Mouse (Mus musculus) ovary, postnatal 14 days (tissue): Measurements from ENCODE around the gene Hyal3.
"Not testable (repeated sequence)": the region's sequence is repeated elsewhere in the genome, so short reads cannot be mapped to it uniquely, and the experiment has no call there.

Source experiments
- DNase-seq: peaks from one replicate; pipeline ENCODE4 v3.0.0; 2022; ENCODE audit warnings: low spot score

Gene Hyal3

DNA sequence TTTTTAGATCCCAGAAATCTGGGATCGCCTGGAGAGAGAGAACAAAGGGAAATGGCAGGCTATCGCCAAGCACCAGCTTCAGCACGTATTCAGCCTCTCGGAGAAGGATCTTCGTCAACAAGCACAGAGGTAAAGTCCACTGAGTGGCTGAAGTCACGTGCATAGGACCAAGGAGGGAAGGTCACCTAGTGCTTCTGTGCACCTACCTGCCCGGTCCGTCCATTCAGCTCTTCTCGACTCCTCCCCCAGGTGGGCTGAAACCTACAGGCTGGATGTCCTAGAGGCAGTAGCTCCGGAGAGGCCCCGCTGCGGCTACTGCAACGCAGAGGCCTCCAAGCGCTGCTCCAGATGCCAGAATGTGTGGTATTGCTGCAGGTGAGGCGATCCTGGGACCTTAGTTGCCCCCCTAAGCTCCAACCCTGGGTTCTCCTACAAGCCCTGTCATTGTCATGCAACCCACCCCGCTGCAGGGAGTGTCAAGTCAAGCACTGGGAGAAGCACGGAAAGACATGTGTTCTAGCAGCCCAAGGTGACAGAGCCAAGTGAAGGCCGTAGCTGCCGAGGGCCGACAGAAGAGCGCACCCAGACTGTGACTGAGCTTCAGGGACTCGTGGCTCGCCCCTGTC is 30.0 kb upstream of the Hyal3 start:
- no peak for DNase-seq

DNA sequence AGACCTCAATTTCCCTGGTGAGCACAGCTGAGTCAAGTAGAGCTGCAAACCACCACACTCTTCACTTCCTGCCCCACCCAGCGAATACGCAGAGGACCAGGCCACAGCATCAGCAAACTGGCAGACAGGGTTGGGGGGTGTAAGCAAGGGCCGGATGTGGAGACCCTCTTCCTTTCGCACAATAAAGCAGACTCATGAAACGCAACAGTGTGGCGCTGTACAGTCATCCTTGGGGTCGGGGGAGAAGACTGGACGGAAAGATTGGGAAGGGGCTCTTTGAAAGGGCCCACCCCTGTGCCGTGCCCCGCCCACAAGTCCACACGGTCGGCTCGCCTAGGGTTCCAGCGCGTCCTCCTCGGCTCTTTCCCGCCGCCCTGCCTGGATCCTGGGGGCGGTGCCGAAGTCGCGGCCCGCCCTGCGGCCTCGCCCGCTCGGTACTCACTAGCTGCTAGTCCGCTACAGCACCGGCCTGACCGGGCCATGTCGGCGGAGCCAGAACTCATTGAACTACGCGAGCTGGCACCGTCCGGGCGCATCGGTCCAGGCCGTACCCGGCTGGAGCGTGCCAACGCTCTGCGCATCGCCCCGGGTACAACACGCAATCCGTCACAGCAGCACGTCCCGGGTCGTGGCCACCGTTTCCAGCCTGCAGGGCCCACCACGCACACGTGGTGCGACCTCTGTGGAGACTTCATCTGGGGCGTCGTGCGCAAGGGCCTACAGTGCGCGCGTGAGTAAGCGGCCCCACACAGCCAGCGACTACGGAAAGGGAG is 29.3 kb upstream of the Hyal3 start, which contains the start of gene Rassf1:
TSS of gene Rassf1 (plus strand) at position 439 of the 773 bp plus-strand sequence.
- peak; percentile 52 for DNase-seq

DNA sequence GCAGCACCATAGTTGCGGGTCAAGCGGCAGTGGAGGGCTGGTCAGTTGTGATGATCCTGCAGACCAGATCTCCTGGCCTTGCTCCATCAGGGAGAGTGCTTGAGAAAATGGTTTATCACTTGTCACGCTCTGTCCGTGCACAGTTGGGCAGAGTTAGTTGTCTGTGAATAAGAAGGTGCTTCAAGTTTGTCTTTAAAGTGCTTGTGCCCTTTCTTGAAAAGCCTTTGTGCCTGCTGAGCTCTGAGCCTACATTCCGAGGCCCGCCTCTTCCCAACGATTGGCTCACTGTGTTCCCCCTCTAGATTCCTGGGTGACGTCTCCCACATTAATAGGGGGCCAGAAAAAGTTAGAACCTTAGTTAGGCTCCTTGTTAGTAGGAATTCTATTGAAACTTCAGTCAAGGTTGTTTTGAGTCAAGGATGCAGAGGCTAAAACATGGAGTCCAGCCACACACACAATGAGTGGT is 28.7 kb upstream of the Hyal3 start:
- no peak for DNase-seq

DNA sequence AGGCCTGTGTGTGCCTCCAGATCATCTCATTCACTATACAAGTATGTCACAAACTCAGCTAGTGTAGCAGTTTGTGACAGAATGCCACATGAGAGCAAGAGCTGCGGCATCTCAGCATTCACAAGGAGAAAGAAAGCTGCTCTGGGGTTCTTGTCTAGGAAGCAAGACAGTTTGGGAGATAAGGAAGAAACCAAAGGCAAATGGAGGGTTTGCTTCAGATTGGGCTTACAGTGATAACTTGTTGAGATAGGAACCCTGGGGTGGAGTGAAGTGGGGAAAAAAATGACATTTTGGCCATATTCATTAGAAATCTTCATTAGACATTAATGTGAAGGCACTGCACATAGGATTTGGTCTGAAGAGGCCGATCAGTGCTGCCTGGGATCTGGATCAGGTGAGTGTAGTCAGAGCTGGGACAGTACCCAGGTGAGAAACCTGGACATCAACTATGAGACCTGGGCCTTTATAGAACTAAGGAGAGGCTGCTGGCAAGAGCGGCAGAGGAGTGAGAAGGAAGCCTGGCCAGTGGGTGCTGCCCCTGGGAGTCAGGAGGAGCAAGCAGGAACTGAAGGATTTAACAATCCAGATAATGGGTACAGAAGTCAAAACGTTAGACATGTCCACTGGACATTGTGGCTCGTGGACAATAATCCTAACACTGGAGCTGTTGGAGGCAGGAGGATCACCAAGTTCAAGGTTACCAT is 27.8 kb upstream of the Hyal3 start:
- no peak for DNase-seq

DNA sequence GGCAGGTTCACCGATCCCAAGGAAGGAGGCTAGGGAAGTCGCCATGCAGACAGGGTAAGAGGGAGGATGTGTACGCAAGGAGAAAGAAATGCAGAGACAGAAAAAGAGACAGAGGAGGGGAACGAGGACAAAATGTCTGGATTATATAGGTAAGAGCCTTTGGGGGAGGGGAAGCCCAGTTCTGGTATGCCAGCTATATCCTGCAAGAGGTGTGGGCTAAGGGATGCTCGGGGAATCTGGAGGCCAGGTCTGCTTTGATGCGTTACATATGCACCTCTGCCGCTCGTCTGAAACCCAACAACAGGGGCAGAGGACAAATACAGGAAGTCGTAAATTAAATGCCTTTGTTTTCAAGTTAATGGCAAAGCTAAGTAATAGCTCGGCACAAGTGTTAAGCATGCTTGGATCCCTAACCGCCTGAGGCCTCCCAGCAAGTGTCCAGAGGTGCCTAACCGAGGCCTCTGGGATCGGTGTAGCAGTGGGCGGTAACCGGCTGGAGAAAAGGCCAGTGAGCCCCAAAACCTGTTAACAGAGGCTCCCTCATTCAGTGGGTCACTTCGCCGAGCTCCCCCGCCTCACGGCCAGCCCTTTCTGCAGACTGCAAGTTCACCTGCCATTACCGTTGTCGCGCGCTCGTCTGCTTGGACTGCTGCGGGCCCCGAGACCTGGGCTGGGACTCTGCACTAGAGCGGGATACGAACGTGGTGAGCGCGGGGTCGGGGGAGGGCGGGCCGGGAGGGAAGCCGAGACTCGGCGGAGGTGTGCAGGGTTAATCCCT is 26.9 kb upstream of the Hyal3 start:
- no peak for DNase-seq

DNA sequence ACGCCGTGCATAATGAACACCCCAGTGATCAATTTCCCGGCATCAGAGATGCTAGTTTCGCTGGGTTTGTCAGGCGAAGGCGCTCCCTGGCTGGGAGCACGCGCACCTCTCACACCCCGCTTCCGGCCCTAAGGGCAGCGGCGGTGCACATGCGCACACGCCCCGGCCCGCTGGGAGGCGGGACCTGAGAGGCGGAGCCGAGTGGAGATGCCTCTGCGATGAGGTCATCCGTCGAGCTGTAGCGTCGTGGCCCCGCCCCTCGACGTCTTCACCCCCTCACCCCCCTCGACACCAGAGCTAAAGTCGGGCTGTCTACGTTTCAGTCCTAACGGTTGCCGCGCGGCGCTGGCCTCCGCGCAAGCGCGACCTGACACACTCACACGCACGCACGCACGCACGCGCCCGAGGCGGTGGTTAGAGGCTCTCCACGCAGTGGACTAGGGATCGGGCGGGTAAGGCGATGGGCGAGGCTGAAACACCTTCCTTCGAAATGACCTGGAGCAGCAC is 26.2 kb upstream of the Hyal3 start:
- DNase-seq = peak; percentile 81

DNA sequence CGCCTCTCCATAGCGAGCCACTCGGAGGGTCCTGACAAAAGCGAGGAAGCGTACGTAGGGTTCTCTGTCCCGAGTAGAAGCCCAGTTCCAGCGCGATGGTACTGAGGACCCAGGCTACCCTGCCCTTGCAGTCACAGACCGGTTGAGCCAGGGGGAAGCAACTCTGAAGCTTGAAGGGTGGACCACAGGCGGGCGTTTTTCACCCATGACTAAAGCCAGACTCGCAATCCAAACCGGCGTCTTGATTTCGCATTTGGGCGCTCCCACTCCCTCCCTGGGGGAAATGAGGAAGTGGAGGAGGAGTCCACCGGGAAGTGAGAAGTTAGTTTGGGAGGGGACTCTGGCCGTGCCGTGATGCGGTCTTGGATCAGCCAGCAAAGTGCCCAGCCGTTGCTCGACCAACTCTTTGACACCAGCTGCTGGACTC is 25.6 kb upstream of the Hyal3 start:
- DNase-seq = no peak

DNA sequence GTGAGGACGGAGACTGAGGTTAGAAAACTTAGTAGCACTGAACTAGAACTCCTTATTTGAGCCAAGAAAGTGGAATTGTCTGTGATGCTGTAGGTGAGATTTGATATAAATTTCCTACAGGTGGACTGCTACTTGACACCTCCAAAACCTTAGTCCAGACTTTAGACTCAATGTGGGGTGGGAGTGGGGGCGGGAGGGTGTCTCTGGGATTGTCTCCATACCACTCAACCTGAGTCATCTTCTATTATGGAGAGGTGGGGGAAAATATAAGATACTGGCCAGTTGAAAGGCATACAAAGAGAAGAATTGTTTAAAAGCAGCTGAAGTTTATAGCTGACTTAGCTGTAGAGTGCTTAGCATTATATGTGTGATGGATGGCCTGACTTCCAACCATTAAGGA is 24.9 kb upstream of the Hyal3 start:
- DNase-seq = no peak

DNA sequence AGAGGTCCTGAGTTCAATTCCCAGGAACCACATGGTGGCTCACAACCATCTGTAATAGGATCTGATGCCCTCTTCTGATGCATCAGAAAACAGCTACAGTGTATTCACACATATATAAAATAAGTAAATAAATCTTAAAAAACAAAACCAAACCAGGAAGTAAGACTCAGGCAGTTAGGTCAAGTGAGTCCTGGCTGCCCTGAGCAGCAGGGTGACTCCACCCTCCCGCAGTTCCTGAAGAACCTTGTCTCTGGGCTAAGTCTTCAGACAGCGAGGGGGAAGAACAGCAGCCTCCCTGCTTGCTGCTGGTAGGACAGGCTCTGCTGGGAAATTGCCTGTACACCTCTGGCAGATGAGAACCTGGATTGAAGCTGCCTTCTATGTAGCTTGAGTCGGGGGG is 24.3 kb upstream of the Hyal3 start:
- DNase-seq = no peak

DNA sequence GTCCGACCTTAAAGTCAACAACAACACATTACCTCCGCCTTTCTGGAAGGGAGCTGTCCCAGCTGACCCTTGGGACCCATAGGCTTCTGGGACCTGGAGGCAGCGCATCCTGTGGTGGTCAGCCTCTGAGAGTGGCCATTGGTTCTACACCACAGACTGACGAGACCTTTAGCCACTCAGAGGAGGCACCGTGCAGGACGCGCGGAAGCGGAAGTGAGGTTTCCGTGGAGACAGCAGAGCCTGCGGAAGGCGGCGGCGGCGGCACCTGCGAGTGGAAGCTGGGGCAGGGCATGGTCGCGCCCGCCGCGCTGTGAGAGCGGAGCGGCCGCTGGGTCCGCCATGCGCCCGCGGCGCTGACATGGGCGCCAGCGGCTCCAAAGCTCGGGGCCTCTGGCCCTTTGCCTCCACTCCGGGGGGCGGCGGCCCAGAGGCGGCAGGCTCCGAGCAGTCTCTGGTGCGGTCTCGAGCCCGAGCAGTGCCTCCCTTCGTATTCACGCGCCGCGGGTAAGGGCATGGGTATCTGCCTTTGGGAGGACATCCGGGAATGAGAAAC is 17.5 kb upstream of the Hyal3 start, which contains the start of gene Tusc2:
TSS of gene Tusc2 (plus strand) at position 227 of the 553 bp plus-strand sequence.
- peak; percentile 89 for DNase-seq

DNA sequence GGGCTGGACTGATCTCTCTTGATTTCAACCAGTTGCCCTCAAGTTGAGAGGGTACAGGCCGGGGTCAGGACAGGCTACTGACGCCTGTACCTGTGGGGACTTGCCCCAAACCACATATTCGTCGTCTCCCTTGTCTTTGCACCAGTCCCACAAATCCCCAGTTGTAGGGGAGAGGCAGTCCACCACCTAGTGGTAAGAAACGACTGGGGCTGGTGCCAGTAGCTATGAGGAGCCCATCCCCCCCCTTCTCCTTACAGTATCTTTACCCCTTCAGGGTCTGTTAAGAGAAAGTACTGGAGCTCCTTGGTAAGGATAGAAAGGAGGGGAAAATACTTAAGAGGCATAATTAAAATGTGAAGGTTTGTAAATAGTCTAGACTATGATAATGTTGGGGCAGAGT is 15.1 kb upstream of the Hyal3 start:
- not testable (repeated sequence) for DNase-seq

DNA sequence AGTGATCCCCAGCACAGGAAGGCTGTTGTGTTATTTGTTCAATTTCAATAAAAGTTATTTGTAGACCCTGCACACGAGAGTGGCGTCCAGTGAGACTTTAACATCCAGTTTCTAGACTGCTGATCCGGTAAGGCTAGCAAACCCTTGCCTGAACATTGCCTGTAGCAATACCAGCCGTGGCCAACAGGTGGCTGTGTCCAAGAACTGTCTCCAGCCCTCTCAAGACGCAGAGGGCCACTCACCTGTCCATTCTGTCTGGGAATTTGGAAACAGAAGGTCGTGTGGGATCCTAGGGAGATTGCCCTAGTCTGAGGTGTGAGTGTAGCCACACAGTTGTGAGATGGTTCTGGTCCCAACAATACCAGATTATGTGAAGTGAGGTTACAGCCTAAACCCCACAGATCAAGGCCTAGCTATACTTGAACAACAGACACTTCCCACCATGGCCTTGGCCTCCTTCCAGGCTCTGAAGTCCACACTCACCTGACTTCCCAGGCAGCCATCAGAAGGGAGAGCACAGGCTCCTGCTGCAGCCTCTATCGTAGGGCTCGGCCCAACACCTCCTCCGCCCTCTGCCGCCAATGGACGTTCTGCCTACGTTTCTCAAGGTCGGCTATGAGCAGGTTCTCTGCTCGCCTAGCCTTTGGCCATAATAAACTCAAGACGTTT is 14.4 kb upstream of the Hyal3 start:
- DNase-seq = peak; percentile 81

DNA sequence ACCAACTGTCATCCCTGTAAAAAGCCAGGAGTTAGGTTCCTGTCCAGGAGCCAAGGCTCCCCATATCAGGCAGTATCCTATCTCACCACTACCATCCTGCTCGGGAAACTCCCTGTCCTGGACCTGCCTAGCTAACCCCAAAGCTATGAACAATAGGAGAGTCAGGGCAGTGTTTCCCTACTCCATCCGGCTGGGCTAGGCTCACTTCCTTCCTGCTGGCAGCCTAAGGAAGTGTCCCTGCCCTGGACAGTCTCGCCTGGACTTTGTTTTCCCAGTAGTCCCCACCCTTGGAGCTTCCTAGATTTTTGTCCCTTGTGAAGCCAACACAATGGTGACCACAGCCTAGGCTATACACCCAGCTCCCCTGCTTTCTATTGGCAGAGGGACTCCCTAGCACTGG is 13.8 kb upstream of the Hyal3 start:
- no peak for DNase-seq

DNA sequence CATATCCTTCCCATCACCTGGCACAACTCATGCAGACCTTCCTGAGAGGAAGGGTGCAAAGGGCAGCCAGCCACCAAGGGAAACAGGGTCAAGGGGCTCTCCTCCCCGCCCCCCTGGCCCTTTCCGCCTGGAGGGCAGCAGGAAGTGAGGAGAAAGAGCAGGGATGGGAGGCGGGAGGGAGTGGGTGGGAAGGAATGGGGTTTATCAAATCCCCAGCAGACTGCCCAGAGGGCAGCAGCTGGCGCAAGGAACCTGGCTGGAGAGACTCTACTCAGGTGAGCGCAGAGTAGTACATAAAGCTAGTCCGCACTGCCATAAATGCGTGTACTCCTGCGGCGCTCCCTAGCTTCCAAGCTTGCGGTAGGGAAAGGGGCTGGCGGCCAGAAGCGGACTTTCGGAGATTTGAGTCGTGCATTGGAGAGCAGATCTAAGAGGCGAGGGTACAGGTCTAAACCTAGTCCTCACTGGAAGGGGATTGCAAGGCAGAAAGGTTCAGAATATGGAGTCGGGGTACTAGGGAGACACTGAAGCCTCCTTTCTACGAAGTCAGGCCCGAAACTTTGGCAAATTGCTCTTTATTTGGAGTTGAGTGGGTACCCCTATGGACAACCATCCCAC is 12.8 kb upstream of the Hyal3 start, which contains the start of gene Hyal2:
TSS of gene Hyal2 (plus strand) at position 244 of the 618 bp plus-strand sequence.
- DNase-seq = no peak

DNA sequence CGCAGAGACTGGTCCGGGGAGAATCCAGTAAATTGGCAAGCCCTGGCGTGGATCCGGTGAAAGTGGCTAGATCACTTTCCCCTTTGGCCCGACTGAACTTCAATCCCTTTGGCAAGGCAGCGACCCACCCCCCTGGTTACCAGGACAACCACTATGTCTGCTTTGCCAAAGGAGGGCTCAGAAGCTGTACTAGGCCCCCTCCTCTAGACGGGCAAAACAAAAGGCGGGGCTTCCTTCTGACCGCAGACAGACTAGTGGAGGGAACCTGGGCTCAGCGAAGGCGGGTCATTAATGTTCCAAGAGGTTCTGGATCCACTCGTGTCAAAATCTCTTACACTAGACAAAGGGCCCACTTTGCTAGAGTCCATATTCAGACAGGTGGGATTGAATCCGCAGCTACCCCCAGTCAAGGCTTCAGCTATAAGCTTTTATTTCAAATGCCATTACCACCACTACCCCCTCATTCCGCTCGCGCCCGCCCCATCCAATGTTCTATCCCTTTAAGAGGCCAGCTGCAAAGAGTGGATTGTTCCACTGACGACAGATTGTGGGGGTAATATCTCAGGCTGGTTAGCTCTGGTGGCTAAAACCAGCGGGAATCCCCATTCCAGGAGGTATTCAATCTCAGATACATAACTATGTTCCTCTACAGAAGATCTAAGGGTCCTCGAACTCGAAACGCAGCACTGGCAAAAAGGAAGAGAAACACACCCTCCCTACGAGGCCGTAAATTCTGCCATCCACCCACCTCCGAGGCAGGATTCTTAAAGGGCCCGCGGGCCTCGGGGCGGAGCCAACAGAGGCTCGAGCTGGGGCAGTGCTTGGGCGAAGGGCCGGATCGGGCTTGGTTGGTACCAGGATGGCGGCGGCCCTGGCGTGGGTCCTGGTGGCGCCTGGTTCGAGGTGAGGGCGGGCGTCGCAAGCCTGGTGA is 12.0 kb upstream of the Hyal3 start:
- DNase-seq = peak; percentile 78

DNA sequence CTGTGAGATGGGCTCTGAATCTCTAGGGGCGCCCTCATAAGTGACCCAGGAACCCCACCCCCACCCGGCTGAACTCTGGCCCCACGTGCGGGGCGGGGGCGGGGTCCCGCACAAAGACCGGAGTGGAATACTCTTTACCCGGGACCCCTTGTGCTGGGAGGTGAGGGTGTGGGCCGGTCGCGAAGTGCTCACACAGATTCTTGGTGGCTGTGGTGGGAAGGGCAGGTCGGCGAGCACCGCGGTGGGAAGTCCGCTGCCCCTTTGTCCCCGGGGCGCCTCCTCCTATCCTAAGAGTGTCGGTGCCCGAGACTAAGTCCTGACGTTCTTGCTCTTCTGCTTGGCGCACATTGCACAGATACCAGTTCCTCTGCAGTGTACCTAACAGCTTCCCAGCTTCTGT is 11.3 kb upstream of the Hyal3 start:
- no peak for DNase-seq

DNA sequence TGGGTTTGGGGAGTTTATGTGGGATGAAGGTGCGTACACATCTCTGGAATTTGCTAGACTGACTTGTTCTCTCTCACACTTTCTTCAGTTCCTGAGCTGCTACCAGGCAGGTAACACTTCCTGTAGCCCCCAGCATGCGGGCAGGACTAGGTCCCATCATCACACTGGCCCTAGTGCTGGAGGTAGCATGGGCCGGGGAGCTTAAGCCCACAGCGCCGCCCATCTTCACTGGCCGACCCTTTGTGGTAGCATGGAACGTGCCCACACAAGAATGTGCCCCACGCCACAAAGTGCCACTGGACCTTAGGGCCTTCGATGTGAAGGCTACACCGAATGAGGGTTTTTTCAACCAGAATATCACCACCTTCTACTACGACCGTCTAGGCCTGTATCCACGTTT is 10.6 kb upstream of the Hyal3 start:
- no peak for DNase-seq

DNA sequence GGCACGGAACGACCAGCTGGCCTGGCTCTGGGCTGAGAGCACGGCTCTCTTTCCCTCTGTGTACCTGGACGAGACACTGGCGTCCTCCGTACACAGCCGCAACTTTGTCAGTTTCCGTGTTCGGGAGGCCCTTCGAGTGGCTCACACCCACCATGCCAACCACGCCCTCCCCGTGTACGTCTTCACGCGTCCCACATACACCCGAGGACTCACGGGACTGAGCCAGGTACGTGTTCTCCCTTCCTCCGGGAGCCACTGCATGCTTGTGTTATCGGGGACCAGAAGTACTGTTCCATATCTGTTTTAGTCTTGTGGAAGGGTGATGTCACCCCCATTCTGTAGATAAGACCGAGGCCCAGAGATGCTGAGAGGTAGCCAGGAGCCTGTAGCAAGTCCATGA is 9.8 kb upstream of the Hyal3 start:
- no peak for DNase-seq
